Mouse (Mus musculus) midbrain, embryonic 11.5 days (tissue): ENCODE measurements at regions not wholly inside any gene's neighbourhood (a gene's known extent, or its start where the extent isn't known, plus 50 kb on each side); places are given as distances from the start of the nearest gene placed in this dataset.
"Not testable (repeated sequence)": the region's sequence is repeated elsewhere in the genome, so short reads cannot be mapped to it uniquely, and the experiment has no call there.

Experiments used
- ATAC-seq: fragments of 200-750 bp; cut with Nextera tagmentation; 2 replicates; pipeline ENCODE4 v1.8.0; 2017; ENCODE audit warnings: moderate TSS enrichment, moderate library complexity; ENCODE audit not compliant: low FRiP score
- DNase-seq: peaks from one replicate; pipeline ENCODE4 v3.0.0; 2015; ENCODE audit warnings: low spot score; ENCODE audit errors: missing footprints
- H3K27ac ChIP-seq: fragments of 300-500 bp; sonication (generic); 2 replicates; pipeline ENCODE4 v1.5.1; 2014; ENCODE audit warnings: low read depth, low read length
- H3K27me3 ChIP-seq: fragments of 300-500 bp; sonication (generic); 2 replicates; pipeline ENCODE4 v1.6.1; 2014; ENCODE audit warnings: mild to moderate bottlenecking, low read length, moderate library complexity, mixed read lengths; ENCODE audit not compliant: control insufficient read depth, insufficient read depth
- H3K36me3 ChIP-seq: fragments of 300-500 bp; sonication (generic); 2 replicates; pipeline ENCODE4 v1.6.1; 2014; ENCODE audit warnings: mild to moderate bottlenecking, low read length, moderate library complexity, mixed read lengths; ENCODE audit not compliant: control insufficient read depth, insufficient read depth
- H3K4me1 ChIP-seq: fragments of 300-500 bp; sonication (generic); 2 replicates; pipeline ENCODE4 v1.6.1; 2014; ENCODE audit warnings: low read length; ENCODE audit not compliant: control insufficient read depth, insufficient read depth
- H3K4me2 ChIP-seq: fragments of 300-500 bp; sonication (generic); 2 replicates; pipeline ENCODE4 v1.6.1; 2014; ENCODE audit warnings: mild to moderate bottlenecking, moderate library complexity
- H3K4me3 ChIP-seq: fragments of 300-500 bp; sonication (generic); 2 replicates; pipeline ENCODE4 v1.5.1; 2014; ENCODE audit warnings: low read depth, low read length
- H3K9ac ChIP-seq: fragments of 300-500 bp; sonication (generic); 2 replicates; pipeline ENCODE4 v1.6.1; 2014; ENCODE audit warnings: low read length
- H3K9me3 ChIP-seq: fragments of 300-500 bp; sonication (generic); 2 replicates; pipeline ENCODE4 v1.6.1; 2016; ENCODE audit warnings: low read length; ENCODE audit not compliant: control insufficient read depth
- WGBS: fragments of 180-500 bp; shearing (Covaris S2); extraction: QIAGEN DNeasy Blood & Tissue Kit; methylation state at CpG from one replicate; pipeline ENCODE4 v1.1.7; 2014; 5-methylcytosine and 5-hydroxymethylcytosine counted together

DNA sequence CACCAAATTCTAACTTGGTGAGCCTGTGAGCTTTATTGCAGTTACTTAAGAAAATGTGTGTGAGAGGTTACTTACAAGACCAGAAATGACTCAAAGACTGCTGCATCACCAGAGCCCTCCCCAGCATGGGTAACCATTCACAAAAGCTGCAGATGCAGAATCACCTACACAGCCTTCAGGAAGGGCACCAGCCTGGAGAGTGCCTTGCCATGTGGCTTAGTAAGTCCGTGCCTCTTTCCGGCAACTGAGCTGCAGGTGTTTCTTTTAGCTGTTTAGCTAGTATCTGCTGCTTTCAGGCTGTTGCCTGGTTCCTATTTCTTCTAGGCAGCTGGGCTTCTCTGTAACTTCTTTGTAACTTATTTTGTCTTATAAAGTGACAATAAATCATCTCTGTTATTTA is 213.2 kb upstream of the Stxbp6 start:
- no peak for ATAC-seq

DNA sequence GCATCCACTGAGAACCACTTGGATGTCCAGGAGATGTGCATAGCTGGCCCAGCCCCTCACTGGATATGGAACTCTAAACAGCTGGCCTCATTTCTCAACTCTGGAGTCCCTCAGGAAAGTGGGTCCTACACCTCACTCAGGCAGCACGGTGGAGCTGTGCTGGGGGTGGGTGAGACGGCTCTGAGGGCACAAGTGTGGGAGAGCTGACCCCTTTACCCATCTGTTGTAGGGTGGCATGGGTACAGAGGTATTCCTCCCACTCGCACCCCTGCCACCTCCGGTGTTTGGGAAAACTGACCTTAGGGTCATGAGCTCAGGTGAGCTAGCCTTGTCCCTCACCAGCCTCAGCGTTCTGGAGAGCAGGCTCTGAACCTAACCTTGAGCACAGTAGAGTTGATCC is 181.8 kb upstream of the Stxbp6 start:
- H3K27me3 ChIP-seq = no peaks in the 10 kb centered on the region
- no peak overlapping the region for H3K27ac ChIP-seq
- H3K4me2 ChIP-seq = no peak overlapping the region
- DNase-seq (no peak), ATAC-seq (no peak)
- H3K36me3 ChIP-seq = no peaks in the 10 kb centered on the region
- H3K9ac ChIP-seq = no peak overlapping the region
- no peaks in the 10 kb centered on the region for H3K9me3 ChIP-seq
- no peak overlapping the region for H3K4me3 ChIP-seq
- H3K4me1 ChIP-seq = no peaks in the 10 kb centered on the region
- 87% methylated on average over 5 of the region's 5 CpGs for WGBS

More for the DNA sequence above, 213.2 kb upstream of the Stxbp6 start:
- Histone ChIP-seq H3K27me3 (no peaks in the 10 kb centered on the region), H3K4me1 (no peaks in the 10 kb centered on the region), H3K9ac (no peak overlapping the region), H3K4me3 (no peak overlapping the region), H3K36me3 (no peaks in the 10 kb centered on the region), H3K9me3 (no peaks in the 10 kb centered on the region), H3K4me2 (no peak overlapping the region), H3K27ac (no peak overlapping the region)
- DNase-seq = no peak
- 80% methylated on average over 2 of the region's 2 CpGs for WGBS

DNA sequence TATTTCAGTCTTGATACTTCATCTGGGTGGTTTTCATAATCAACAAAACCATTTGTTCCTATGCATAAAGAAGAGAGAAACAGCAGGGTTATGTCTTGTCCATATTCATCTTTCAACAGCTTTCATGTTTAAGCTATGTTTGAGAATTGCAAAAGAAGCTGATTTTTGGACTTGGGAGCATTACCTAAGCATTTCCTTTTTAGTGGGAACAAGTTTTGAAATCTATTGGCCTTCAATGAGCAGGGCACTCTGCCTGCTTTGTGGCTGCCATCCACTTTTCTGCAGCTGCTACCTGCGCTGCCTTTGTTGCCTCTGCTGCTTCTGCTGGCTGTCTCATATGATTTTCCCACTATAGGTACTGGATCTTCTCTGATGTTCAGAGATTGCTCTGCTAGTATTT is 136.6 kb upstream of the Stxbp6 start:
- no peak overlapping the region for H3K9ac ChIP-seq
- no peaks in the 10 kb centered on the region for H3K27me3 ChIP-seq

DNA sequence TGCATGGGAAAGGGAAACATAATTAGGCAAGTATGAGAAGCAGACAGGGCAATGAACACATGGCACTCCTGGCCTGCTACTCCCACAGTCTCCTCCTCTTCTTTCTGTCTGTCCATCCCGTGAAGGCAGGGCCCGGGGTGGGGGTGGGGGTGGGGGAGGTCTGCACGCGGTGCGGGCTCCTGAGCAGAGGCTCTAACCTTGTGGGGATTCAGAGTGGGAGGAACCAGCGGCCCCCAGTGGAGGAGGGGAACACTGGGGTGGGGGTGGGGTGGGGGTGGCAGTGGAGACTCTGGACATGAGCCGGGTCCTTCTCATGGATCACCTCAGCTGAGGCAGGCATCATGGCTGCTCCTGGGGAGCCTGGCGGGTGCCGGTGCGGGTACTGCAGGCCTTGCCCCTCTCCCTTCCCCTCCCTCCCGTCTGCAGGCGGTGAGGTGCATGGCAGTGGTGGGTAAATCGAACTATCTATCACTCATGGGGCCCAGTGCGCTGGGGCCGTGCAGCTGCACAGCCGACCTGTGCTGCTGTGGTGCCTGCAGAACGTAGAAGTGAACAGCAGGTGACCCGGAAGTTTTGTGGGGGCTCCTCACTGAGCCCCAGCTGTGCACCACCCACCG is 120.9 kb upstream of the Stxbp6 start:
- Histone ChIP-seq H3K4me3 (no peak overlapping the region), H3K36me3 (no peaks in the 10 kb centered on the region), H3K9me3 (no peaks in the 10 kb centered on the region), H3K9ac (no peak overlapping the region), H3K27me3 (no peaks in the 10 kb centered on the region), H3K4me2 (no peak overlapping the region), H3K27ac (no peak overlapping the region), H3K4me1 (no peaks in the 10 kb centered on the region)
- DNase-seq (no peak), ATAC-seq (peak; percentile 58)
- WGBS = 68% methylated on average over 19 of the region's 19 CpGs

More for the DNA sequence above, 136.6 kb upstream of the Stxbp6 start:
- Histone ChIP-seq H3K27ac (no peak overlapping the region), H3K4me2 (no peak overlapping the region), H3K9me3 (no peaks in the 10 kb centered on the region), H3K36me3 (no peaks in the 10 kb centered on the region), H3K4me1 (no peaks in the 10 kb centered on the region), H3K4me3 (no peak overlapping the region)
- ATAC-seq (no peak), DNase-seq (no peak)
- WGBS = 92% methylated on average over 1 of the region's 1 CpGs

DNA sequence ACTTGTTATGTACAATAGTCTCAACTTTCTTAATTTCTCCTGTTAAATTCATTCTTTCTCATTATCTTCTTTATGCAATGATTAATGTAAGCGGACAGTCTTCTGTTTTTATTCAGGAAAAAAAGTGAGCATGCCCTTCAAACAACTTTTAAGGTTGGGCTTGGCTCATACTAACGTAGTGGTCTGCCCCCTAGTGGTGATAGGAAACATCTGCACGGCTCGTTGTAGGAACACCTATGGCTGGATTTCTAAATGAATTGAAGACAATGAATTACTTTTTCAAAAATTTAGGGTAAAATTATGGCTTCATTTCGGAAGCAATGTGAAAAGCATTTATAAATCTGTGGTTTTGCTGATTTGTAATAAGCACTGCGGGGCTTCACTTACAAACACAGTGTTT is 112.6 kb upstream of the Stxbp6 start:
- ATAC-seq (peak; percentile 73; the same call in 1 of the 2 replicates), DNase-seq (peak; percentile 90)
- Histone ChIP-seq H3K4me3 (no peak overlapping the region), H3K9ac (no peak overlapping the region), H3K27me3 (no peaks in the 10 kb centered on the region), H3K4me2 (no peak overlapping the region), H3K9me3 (no peaks in the 10 kb centered on the region), H3K36me3 (no peaks in the 10 kb centered on the region), H3K4me1 (no peaks in the 10 kb centered on the region), H3K27ac (no peak overlapping the region)
- 12% methylated on average over 6 of the region's 6 CpGs for WGBS

DNA sequence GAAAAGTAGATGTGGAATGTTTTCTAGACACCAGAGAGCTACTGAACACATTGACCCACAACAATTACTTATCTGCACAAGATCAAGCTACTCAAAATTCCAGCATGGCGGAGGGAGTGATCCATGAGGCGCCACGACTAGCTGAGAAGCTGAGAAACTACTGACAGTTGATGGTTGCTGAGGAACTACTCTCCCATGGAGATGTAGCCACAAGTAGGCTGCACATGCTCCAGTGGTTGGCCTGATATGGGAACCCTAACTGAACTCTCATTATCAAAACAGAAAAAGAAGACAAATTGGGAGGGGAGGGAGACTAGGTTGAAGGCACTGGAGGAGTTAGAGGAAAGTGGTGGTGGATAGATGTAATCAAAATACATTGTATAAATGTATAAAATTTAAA is 110.0 kb upstream of the Stxbp6 start:
- 85% methylated on average over 3 of the region's 3 CpGs for WGBS
- no peaks in the 10 kb centered on the region for H3K36me3 ChIP-seq
- no peaks in the 10 kb centered on the region for H3K4me1 ChIP-seq
- no peak overlapping the region for H3K4me3 ChIP-seq
- no peak overlapping the region for H3K4me2 ChIP-seq
- no peak overlapping the region for H3K27ac ChIP-seq
- no peaks in the 10 kb centered on the region for H3K27me3 ChIP-seq
- DNase-seq (no peak), ATAC-seq (no peak)
- H3K9ac ChIP-seq = no peak overlapping the region
- no peaks in the 10 kb centered on the region for H3K9me3 ChIP-seq

DNA sequence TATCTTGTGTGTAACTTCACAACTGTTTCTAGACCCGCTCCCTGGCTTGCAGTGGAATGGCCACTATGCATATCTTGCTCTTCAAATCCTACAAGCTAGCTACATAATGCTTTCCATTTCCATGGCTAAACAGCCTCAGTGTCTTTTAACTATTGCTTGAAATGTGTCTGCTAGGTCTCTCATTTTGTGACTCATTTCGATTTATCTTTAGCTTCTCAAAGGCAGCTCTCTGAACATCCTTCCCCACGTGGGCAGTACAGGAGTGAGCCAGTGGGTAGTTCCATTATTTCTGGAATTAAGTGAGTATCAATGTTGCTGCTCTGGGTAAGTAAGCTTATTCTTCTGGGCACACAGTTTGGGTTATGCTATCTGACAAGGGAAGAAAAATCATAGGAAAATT is 102.9 kb upstream of the Stxbp6 start:
- Histone ChIP-seq H3K4me1 (no peaks in the 10 kb centered on the region), H3K4me2 (no peak overlapping the region), H3K27ac (no peak overlapping the region), H3K9me3 (no peaks in the 10 kb centered on the region), H3K9ac (no peak overlapping the region), H3K27me3 (no peaks in the 10 kb centered on the region), H3K36me3 (no peaks in the 10 kb centered on the region), H3K4me3 (no peak overlapping the region)
- DNase-seq (no peak), ATAC-seq (no peak)
- WGBS = 89% methylated on average over 3 of the region's 3 CpGs

DNA sequence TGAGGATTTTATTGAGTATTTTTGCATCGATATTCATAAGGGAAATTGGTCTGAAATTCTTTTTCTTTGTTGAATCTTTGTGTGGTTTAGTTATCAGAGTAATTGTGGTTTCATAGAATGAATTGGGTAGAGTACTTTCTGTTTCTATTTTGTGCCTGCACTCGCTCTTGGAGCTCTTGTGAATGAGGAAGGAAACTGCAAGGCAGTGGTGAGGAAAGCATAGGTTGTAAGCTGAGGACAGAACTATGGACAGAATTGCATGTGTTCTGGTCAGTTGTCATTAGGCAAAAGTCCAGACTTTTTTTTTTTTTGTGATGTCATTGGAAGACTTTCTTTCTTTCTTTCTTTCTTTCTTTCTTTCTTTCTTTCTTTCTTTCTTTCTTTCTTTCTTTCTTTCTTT is 100.8 kb upstream of the Stxbp6 start:
- not testable (repeated sequence) for H3K4me1 ChIP-seq, ATAC-seq, H3K36me3 ChIP-seq, H3K27ac ChIP-seq, H3K4me3 ChIP-seq, H3K27me3 ChIP-seq, DNase-seq, H3K9ac ChIP-seq, H3K9me3 ChIP-seq, H3K4me2 ChIP-seq
- 90% methylated on average over 2 of the region's 2 CpGs for WGBS

DNA sequence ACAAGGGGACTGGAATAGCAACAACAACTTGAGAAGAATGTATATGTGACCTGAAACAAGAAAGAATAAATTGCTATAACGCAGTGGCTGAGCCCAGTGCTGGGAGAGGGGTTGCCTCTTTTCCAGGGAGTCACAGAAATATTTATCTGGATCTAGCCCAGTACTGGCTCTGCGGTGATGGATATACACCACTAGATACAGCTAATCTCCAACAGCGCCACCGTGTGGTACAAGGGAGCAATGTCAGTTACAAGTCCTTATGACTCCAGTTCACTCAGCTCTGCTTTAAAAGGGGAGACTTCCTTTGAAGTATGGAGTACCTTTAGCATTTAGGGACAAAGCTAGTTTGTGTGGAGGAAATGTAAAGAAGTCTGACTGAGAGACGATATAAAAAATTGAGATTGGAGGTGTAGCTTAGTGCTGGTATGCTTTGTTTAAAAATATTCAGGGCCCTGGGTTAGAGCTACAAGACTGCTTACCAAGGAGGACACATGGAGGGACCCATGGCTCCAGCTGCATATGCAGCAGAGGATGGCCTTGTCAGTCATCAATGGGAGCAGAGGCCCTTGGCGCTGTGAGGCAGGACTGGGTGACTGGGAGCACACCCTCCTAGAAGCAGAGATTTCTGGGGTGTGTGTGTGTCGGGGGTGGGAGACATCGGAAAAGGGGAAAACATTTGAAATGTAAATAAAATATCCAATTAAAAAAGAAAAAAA is 97.6 kb upstream of the Stxbp6 start:
- no peak overlapping the region for H3K4me2 ChIP-seq
- peak; percentile 86 for ATAC-seq
- no peaks in the 10 kb centered on the region for H3K36me3 ChIP-seq
- no peak overlapping the region for H3K27ac ChIP-seq
- no peak overlapping the region for H3K9ac ChIP-seq
- H3K9me3 ChIP-seq = no peaks in the 10 kb centered on the region
- H3K27me3 ChIP-seq = no peaks in the 10 kb centered on the region
- DNase-seq = peak; percentile 97
- WGBS = 36% methylated on average over 8 of the region's 8 CpGs
- H3K4me1 ChIP-seq = no peaks in the 10 kb centered on the region
- no peak overlapping the region for H3K4me3 ChIP-seq
